Mouse (Mus musculus) neural tube, embryonic 15.5 days (tissue): ENCODE measurements at regions not wholly inside any gene's neighbourhood (a gene's known extent, or its start where the extent isn't known, plus 50 kb on each side); places are given as distances from the start of the nearest gene placed in this dataset.

Source experiments
- ATAC-seq: fragments of 200-750 bp; cut with Nextera tagmentation; 2 replicates; pipeline ENCODE4 v1.8.0; 2017; ENCODE audit warnings: mild to moderate bottlenecking, moderate TSS enrichment, moderate library complexity; ENCODE audit not compliant: low FRiP score
- H3K27ac ChIP-seq: fragments of 300-500 bp; sonication (generic); replicated peaks from 2 replicates; pipeline ENCODE4 v1.5.1; 2015; ENCODE audit warnings: mild to moderate bottlenecking, inconsistent platforms
- H3K27me3 ChIP-seq: fragments of 300-500 bp; sonication (generic); replicated peaks from 2 replicates; pipeline ENCODE4 v1.6.1; 2015; ENCODE audit warnings: inconsistent platforms
- H3K36me3 ChIP-seq: fragments of 300-500 bp; sonication (generic); 2 replicates; pipeline ENCODE4 v1.6.1; 2015; ENCODE audit warnings: inconsistent platforms
- H3K4me1 ChIP-seq: fragments of 300-500 bp; sonication (generic); 2 replicates; pipeline ENCODE4 v1.6.1; 2015; ENCODE audit warnings: inconsistent platforms
- H3K4me2 ChIP-seq: fragments of 300-500 bp; sonication (generic); 2 replicates; pipeline ENCODE4 v1.6.1; 2015; ENCODE audit warnings: inconsistent platforms, mild to moderate bottlenecking, moderate library complexity
- H3K4me3 ChIP-seq: fragments of 300-500 bp; sonication (generic); replicated peaks from 2 replicates; pipeline ENCODE4 v1.5.1; 2015; ENCODE audit warnings: mild to moderate bottlenecking, inconsistent platforms
- H3K9ac ChIP-seq: fragments of 300-500 bp; sonication (generic); replicated peaks from 2 replicates; pipeline ENCODE4 v1.6.1; 2015; ENCODE audit warnings: mild to moderate bottlenecking, inconsistent platforms
- H3K9me3 ChIP-seq: fragments of 300-500 bp; sonication (generic); replicated peaks from 2 replicates; pipeline ENCODE4 v1.6.1; 2016; ENCODE audit warnings: inconsistent platforms
- WGBS: fragments of 180-500 bp; shearing (Covaris S2); methylation state at CpG from one replicate; pipeline ENCODE4 v1.1.7; 2015; ENCODE audit warnings: mixed read lengths; 5-methylcytosine and 5-hydroxymethylcytosine counted together

DNA sequence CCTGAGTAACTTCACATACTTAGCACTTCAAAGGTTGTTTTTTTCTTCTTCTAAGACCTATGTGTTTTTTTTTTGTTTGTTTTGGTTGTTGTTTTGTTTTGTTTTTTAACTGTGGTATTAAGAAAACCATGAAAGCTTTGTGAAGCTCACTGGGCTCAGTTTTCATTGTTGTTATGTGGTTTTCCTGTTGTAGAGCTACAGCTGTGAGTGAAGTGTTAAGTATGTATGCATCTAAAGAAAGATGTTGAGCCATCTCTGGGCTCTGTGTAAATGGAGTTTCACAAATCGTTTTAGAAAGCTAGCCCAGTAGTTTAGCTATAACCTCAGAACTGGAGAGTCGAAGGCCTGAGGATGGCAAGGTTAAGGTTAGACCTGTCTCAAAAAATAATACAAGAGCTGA lies 158.4 kb upstream of the Stt3b start:
- H3K4me3 ChIP-seq, result no peak overlapping the region
- no peaks in the 10 kb centered on the region for H3K9me3 ChIP-seq
- no peaks in the 10 kb centered on the region for H3K4me1 ChIP-seq
- H3K27me3 ChIP-seq, result no peaks in the 10 kb centered on the region
- H3K27ac ChIP-seq, result no peak overlapping the region
- no peak overlapping the region for H3K9ac ChIP-seq
- WGBS, result 97% methylated on average over 2 of the region's 2 CpGs
- ATAC-seq, result no peak
- H3K4me2 ChIP-seq, result no peak overlapping the region
- H3K36me3 ChIP-seq, result no peaks in the 10 kb centered on the region

DNA sequence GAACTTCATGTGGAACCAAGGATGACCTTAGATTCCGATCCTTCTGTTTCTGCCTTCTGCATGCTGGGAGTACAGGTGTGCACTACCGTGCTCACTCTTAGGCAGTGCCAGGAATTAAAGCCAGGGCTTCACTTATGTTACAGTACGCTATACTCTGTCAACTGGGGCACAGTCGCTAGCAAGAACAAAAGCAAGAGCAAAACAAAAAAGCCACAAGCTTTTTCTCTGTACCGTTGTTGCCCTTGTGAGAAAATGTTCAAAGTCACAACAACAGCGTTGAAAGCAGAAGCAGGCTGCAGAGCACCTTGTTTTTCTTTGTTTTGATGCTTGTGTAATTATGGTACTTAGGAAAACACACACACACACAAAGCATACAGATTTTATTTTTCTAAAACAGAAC lies 161.4 kb upstream of the Stt3b start:
- WGBS, result 87% methylated on average over 6 of the region's 6 CpGs
- no peaks in the 10 kb centered on the region for H3K4me1 ChIP-seq
- no peak overlapping the region for H3K4me2 ChIP-seq
- H3K27ac ChIP-seq, result no peak overlapping the region
- H3K9me3 ChIP-seq, result no peaks in the 10 kb centered on the region
- H3K36me3 ChIP-seq, result no peaks in the 10 kb centered on the region
- H3K27me3 ChIP-seq, result no peaks in the 10 kb centered on the region
- no peak overlapping the region for H3K4me3 ChIP-seq
- no peak overlapping the region for H3K9ac ChIP-seq
- ATAC-seq, result no peak

DNA sequence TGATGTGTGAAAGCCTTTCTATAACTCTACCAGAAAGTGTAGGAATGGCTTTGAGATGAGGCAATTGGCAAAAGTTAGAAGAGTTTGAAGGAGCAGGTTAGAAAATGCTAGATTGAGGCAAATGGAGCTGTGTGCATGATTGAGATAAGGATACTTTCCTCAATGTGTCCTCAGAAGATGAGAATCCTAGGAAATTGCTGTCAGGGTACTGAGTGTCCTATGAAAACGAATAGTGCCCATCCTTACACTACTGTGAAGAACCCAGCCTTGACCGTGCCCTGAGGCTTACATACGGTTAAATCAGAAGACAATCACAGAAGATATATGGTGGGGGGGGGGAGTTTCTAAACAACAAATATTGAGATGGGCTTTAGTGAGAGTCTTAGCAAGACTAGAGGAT lies 162.8 kb upstream of the Stt3b start:
- Histone ChIP-seq H3K9me3 (no peaks in the 10 kb centered on the region), H3K4me3 (no peak overlapping the region), H3K27ac (no peak overlapping the region), H3K4me2 (no peak overlapping the region), H3K36me3 (no peaks in the 10 kb centered on the region), H3K4me1 (no peaks in the 10 kb centered on the region), H3K27me3 (no peaks in the 10 kb centered on the region), H3K9ac (no peak overlapping the region)
- 95% methylated on average over 3 of the region's 3 CpGs for WGBS
- no peak for ATAC-seq

DNA sequence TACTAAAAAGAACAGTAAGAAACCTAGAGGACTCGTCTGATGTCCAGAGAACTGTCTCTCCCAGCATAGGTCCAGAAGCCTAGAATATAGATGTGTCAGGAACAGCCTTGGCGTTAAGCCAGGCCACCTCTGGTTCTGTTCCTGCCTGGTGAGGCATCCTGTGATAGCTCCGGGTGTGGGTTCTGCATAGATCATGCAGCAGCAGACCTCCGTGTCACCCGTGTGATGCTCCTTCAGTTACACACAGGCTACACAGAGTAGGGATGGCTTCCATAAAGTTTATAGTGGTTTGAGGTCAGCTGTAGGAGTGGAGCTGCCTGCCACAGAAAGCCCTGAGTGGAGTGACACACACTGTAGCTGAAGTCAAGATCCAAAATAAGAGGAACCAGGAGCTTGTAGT lies 163.6 kb upstream of the Stt3b start:
- ATAC-seq, result no peak
- 94% methylated on average over 5 of the region's 5 CpGs for WGBS

DNA sequence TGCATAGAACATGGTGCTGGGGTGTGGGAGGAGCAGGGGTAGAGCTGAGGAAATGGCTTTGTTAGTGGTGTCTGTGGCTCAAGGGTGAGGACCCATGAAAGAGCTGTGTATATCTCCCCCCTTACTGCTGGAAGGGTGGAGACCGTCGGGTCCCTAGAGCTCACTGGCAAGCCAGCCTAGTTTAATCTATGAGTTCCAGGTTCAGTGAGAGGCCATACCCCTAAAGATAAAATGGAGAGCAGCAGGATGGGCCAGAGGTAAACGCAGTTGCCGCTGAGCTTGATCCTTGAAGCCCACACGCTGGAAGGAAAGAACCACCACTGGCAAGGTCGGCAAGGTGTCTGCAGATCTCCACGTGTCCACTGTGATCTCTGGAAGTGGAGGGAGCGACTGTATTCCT lies 164.1 kb upstream of the Stt3b start:
- Histone ChIP-seq H3K27me3 (no peaks in the 10 kb centered on the region), H3K4me2 (no peak overlapping the region), H3K4me1 (0 out of 2 replicates have a peak, but pooled peaks cover 7% of the 10 kb centered on the region), H3K27ac (no peak overlapping the region), H3K36me3 (no peaks in the 10 kb centered on the region), H3K4me3 (no peak overlapping the region), H3K9me3 (no peaks in the 10 kb centered on the region), H3K9ac (no peak overlapping the region)
- no peak for ATAC-seq
- 93% methylated on average over 8 of the region's 8 CpGs for WGBS

More for the DNA sequence above, 163.6 kb upstream of the Stt3b start:
- Histone ChIP-seq H3K9ac (no peak overlapping the region), H3K4me1 (0 out of 2 replicates have a peak, but pooled peaks cover 4% of the 10 kb centered on the region), H3K36me3 (no peaks in the 10 kb centered on the region), H3K4me3 (no peak overlapping the region), H3K27me3 (no peaks in the 10 kb centered on the region), H3K27ac (no peak overlapping the region), H3K9me3 (no peaks in the 10 kb centered on the region), H3K4me2 (no peak overlapping the region)

DNA sequence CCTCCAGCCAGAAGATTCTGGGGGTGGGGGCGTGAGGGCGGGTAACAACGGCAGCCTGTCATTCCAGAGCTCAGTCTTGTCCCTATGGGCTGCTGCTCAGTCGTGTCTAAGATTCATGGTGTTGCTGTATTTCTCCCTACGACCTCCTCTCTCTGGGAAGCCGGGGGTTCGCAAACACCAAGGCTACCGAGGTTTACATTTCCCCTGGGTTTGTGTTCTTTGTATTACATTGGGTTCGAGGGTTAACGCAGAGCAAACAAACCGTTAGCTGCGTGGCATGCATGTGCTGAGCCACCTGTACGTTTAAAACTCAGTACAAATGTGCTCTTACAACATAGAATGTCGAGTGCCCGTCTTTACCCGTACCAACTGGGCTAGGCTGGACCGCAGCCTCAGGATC lies 166.0 kb upstream of the Stt3b start:
- H3K4me3 ChIP-seq, result no peak overlapping the region
- 80% methylated on average over 17 of the region's 17 CpGs for WGBS
- H3K9ac ChIP-seq, result no peak overlapping the region
- H3K4me2 ChIP-seq, result no peak overlapping the region
- H3K27me3 ChIP-seq, result no peaks in the 10 kb centered on the region
- H3K4me1 ChIP-seq, result 0 out of 2 replicates have a peak, but pooled peaks cover 10% of the 10 kb centered on the region
- H3K9me3 ChIP-seq, result no peaks in the 10 kb centered on the region
- H3K27ac ChIP-seq, result no peak overlapping the region
- no peak for ATAC-seq
- no peaks in the 10 kb centered on the region for H3K36me3 ChIP-seq

DNA sequence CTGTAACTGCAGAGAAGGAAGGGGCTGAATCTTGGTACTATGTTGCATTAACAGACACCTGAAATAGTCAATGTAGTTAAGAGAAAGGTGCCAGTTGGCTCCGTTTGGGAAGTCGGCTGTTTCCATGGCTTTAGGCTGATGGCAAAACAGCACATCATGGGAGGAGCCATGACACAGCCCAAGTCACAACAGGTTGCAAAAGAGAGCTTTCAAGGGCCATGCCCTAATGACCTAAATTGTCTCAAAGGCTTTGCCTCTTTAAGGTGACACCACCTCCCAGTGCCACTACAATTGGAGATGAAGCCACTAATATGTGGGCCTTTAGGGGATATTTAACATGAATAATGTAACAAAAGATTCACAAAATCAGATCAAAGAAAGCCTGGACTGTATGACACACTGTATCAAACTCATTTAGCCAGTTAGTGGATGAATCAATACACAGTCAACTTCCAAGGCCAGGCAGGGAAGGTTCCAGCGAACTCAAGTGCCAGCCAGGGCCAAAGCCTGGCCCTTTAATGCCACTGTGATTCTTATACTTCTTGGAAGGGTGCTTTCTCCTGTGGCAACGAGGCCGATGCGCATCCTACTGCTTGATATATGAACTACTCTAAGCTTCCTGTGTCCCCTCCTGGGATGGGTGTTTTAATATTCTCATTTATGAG lies 167.5 kb upstream of the Stt3b start:
- Histone ChIP-seq H3K36me3 (no peaks in the 10 kb centered on the region), H3K9me3 (no peaks in the 10 kb centered on the region), H3K9ac (no peak overlapping the region), H3K4me1 (0 out of 2 replicates have a peak, but pooled peaks cover 10% of the 10 kb centered on the region), H3K27me3 (no peaks in the 10 kb centered on the region), H3K27ac (no peak overlapping the region), H3K4me3 (no peak overlapping the region), H3K4me2 (no peak overlapping the region)
- 79% methylated on average over 6 of the region's 6 CpGs for WGBS
- no peak for ATAC-seq

DNA sequence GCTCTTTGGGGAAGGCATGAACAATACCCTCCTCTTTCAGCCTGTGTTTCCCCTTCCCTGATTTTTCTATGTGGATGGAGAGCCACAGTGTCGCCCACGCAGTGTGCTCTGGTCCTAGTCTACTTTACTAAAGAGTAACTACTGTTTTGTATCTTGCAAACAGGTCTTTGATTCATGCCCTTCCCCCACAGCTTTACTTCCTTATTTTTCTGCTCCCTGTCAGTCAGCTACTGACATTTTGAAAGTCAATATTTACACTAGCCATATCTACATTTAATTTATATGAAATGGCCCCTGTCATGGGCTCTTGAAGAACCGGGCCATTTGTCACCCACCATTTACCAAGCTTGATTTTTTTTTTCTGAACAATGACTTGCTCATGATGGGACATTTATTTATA lies 168.7 kb upstream of the Stt3b start:
- Histone ChIP-seq H3K9ac (no peak overlapping the region), H3K27me3 (no peaks in the 10 kb centered on the region), H3K4me3 (no peak overlapping the region), H3K4me1 (0 out of 2 replicates have a peak, but pooled peaks cover 10% of the 10 kb centered on the region), H3K4me2 (no peak overlapping the region), H3K36me3 (no peaks in the 10 kb centered on the region), H3K9me3 (no peaks in the 10 kb centered on the region), H3K27ac (no peak overlapping the region)
- no peak for ATAC-seq
- WGBS, result 57% methylated on average over 3 of the region's 3 CpGs

DNA sequence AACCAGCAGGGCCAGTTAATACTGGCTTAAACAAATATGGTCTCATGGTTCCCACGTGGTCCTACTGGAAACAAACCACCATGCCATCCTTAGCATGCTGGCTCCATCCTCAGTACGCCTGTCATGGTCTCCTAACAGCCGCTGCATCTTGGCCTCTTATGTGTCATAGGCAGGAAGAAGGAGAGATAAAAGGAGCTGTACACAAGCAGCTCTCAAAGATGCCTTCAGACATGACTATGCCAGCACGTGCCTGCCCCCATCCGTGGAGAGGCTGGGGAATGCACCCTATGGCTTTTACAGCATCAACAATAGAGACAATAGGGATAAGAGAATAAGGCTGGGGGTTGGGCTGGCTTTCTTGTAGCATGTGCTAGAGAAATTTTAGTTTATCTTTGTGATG lies 171.0 kb upstream of the Stt3b start:
- WGBS, result 61% methylated on average over 5 of the region's 5 CpGs
- 0 out of 2 replicates have a peak, but pooled peaks cover 10% of the 10 kb centered on the region for H3K4me1 ChIP-seq
- no peaks in the 10 kb centered on the region for H3K36me3 ChIP-seq
- no peak overlapping the region for H3K9ac ChIP-seq
- no peak overlapping the region for H3K4me2 ChIP-seq
- ATAC-seq, result no peak
- no peaks in the 10 kb centered on the region for H3K9me3 ChIP-seq
- no peak overlapping the region for H3K4me3 ChIP-seq
- no peak overlapping the region for H3K27ac ChIP-seq
- no peaks in the 10 kb centered on the region for H3K27me3 ChIP-seq

DNA sequence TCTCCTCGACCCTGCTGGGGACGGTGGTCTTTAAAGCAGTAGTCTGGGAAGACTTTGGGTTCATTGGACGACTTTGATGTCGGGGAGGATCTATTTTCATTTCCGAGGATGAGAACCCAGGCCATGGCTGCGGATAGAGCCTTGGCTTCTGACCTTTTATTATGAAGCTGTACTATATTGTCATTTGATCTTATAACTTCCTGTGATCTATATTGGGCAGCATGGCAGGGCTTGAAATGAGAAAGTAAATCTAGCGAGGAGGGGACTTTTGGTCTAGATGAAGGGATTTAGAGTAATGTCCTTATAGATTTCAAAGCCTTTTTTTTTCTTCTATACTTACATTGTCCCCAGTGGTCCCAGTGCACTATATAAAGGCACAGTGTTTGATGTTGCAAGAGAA lies 172.8 kb upstream of the Stt3b start:
- Histone ChIP-seq H3K9ac (no peak overlapping the region), H3K9me3 (no peaks in the 10 kb centered on the region), H3K4me1 (0 out of 2 replicates have a peak, but pooled peaks cover 10% of the 10 kb centered on the region), H3K4me3 (no peak overlapping the region), H3K36me3 (no peaks in the 10 kb centered on the region), H3K27me3 (no peaks in the 10 kb centered on the region), H3K27ac (no peak overlapping the region), H3K4me2 (no peak overlapping the region)
- no peak for ATAC-seq
- WGBS, result 88% methylated on average over 7 of the region's 7 CpGs

DNA sequence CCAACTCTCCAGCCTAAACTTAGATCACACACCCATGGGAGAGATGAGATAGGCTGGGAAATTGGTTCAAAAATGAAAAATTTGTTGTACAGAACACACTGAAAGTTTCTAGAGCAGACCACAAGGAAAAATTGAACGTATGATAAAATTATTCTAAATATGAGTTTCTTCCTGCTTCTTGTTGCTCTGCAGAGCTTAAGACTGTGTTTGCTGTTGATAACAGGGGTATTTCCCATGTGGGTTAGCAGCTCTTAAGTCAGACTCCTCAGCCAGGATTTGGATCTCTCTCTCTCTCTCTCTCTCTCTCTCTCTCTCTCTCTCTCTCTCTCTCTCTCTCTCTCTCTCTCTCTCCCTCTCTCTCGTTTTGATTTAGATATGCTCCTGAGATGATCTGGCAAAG lies 173.5 kb upstream of the Stt3b start:
- WGBS, result 58% methylated on average over 2 of the region's 2 CpGs

DNA sequence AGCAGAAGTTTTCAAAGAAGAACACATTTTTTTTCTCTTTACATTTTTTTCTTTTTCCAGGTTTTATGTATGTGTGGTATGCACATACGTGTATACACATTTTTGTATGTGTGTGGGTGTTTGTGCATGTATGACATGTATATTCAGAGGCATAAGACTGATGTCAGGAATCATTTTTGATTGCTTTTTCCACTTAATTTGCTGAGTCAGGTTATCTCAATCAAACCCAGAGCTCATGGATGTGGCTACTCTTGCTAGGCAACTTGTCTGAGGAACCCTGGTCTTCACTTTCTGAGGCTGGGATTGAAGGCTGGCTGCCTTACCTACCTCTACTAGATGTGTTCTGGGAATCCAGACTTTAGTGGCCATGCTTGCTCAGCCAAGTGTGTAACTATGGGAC lies 174.2 kb upstream of the Stt3b start:
- no peak overlapping the region for H3K4me2 ChIP-seq
- no peak overlapping the region for H3K27ac ChIP-seq
- H3K9me3 ChIP-seq, result no peaks in the 10 kb centered on the region
- H3K4me1 ChIP-seq, result 0 out of 2 replicates have a peak, but pooled peaks cover 2% of the 10 kb centered on the region
- H3K4me3 ChIP-seq, result no peak overlapping the region
- no peaks in the 10 kb centered on the region for H3K27me3 ChIP-seq
- no peak overlapping the region for H3K9ac ChIP-seq
- no peaks in the 10 kb centered on the region for H3K36me3 ChIP-seq
- WGBS, result 84% methylated on average over 1 of the region's 1 CpGs
- ATAC-seq, result no peak

More for the DNA sequence above, 173.5 kb upstream of the Stt3b start:
- Histone ChIP-seq H3K27ac (no peak overlapping the region), H3K9me3 (no peaks in the 10 kb centered on the region), H3K4me2 (no peak overlapping the region), H3K36me3 (no peaks in the 10 kb centered on the region), H3K4me1 (0 out of 2 replicates have a peak, but pooled peaks cover 7% of the 10 kb centered on the region), H3K9ac (no peak overlapping the region), H3K4me3 (no peak overlapping the region), H3K27me3 (no peaks in the 10 kb centered on the region)
- no peak for ATAC-seq
